Mouse (Mus musculus) common myeloid progenitor, adult 5-6 weeks (primary cell): ENCODE data around the gene Adgrf2. TPM values are rescaled to one million over a fixed set of nuclear protein-coding genes. Genes with fewer than 3 reads are reported as not detected.

Experiments
- total RNA-seq: library from RNA; stranded (forward); fragments of 200-1000, 187-1606 nt; gene quantifications from 2 replicates; pipeline ENCODE4 v1.2.3, GENCODE M21; 2017

Adgrf2 gene
- total RNA-seq, 1 experiment from 2014 or later: not detected

Other genes with a start within 250 kb of the Adgrf2 start
- not detected in 2 replicates for gene Opn5, start 130.8 kb downstream of the Adgrf2 start, total RNA-seq
- gene Adgrf4, start 49.9 kb downstream of the Adgrf2 start, total RNA-seq: not detected in 2 replicates
- gene Cd2ap, start 134.5 kb upstream of the Adgrf2 start, total RNA-seq: 16.6 and 17.4 TPM in 2 replicates